Mouse (Mus musculus) adrenal gland, adult 18-20 months (tissue): ENCODE data around the gene Jtb. TPM values are rescaled to one million over a fixed set of nuclear protein-coding genes. Genes with fewer than 3 reads are reported as not detected.
A peak's percentile ranks its signal among the peaks of the same experiment; 100 is the strongest.

Experiments used
- DNase-seq, 2 experiments: peaks; one replicate each; pipeline ENCODE4 v3.0.0; 2021 to 2022; ENCODE audit warnings: low spot score in 2 of 2
- total RNA-seq, 2 experiments: library from RNA; stranded (reverse); gene quantifications; 1 replicate in 1 of 2; 2 replicates in 1 of 2; pipeline ENCODE4 v1.2.3; 2021

Gene Jtb
- total RNA-seq, 2 experiments from 2014 or later: 66.2 to 72.2 TPM

- no peak for DNase-seq
Observed at GRCm38 (mm10) chr3:90256731-90257530, 25.5 kb downstream of the Jtb start.

GRCm38 (mm10) chr3:90258521-90258920 is 27.1 kb downstream of the Jtb start:
- DNase-seq: no peak

DNA sequence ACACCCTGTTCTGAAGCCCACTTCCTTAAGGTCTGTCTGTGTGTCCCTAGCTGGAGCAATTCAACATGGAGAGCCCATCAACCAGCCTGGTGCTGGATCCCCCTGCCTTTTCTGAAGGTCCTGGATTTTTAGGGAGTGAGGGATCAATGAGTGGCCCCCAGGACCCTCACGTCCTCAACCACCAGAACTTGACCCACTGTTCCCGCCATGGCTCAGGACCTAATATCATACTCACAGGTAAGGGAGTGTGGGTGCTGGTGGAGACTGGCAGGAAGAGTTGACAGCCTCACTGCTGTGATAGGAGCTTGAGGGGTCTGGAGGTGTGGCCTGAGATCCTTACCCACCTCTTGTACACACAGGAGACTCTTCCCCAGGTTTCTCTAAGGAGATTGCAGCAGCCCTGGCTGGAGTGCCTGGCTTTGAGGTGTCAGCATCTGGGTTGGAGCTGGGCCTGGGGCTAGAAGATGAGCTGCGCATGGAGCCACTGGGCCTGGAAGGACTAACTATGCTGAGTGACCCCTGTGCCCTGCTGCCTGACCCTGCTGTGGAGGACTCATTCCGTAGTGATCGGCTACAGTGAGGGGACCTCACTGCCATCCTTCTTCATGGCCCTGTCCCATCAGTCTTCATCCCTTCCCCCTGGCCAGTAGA is 31.8 kb downstream of the Jtb start:
- DNase-seq: no peak

GRCm38 (mm10) chr3:90264687-90265033 is 33.3 kb downstream of the Jtb start:
- DNase-seq: no peak

DNA sequence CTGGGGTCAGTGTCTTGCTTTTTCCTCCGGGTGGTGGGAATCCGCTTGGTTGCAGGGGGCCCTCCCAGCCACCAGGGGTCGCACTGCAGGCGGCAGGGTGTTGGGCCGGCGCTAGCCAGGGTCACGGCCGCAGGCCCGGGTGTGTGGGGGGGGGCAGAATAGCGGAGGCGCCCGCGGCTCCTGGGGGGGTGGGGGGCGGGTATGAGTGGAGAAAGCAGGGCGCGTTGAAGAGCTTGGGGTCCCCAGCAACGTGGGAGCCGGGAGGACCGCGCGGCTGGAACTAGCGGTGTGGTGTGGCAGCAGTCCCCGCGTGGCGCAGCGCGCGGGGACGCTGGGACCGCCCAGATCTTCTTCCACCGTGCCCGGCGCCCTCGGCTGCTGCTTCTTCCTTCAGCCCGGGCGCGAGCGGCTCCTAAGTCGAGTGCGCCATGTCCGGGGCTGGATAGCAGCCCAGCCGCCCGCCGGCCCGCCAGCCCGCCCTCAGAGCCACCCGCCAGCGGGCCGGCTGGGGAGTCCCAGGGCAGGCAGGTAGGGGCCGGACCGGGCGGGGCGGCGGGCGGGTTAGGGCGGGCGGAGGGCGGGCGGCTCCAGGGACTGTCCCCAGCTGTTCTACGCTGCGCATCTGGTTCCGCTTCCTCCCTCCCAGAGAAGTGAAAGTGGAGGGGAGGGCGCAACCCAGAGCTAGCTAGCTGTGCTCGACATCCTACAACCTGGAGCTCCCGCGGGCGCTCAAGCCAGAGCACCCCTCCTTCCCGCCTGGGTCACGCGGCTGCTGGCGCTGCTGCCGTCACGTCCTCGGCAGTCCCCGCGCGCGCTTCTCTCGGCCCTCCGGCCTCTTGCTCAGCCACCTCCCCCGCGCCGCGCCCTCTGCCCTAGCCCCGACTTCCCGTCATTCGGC is 33.9 kb downstream of the Jtb start, which contains the start of gene Dennd4b:
Gene Dennd4b (plus strand): TSS at position 152 of the 898 bp plus-strand sequence.
- peak; percentile 95 for DNase-seq

DNA sequence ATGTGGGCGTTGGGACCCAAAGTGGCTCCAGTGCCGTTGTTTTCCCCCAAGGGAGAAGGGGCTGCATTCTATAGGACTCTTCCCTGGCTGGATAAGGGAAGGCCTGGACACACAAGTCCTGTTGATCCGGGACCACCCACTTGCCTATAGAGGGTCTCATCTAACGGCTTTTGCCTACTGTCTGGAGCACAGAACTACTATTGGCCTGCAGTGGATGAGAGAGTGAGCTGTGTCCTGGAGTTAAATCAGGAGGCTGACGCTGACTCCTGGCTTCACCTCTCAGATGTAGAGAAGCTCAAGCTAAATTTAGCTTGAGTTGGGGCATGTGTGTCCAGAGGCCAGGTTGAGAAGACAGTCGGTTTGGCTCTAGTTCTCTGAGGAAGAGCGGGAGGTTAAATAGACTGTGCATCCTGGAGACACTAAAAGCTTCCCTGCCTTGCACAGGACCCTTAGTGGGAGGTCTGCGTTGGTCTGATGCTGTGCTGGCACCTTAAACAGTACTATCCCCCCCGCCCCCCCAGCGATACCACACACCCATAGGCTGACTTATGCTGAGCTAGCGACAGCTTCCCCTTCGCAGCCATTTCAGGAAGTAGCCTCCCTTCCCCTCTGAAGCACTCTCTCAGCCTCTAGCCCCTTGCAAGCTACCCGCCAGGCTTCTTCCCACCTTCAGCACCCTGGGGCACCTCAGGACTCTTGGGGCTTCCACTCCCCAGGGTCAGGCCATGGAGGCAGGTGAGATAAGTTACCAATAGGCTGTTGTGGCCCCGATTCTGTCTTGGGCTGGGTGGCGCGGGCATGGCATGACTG is 34.7 kb downstream of the Jtb start:
- no peak for DNase-seq

GRCm38 (mm10) chr3:90266901-90267775 is 35.7 kb downstream of the Jtb start:
- DNase-seq: no peak

DNA sequence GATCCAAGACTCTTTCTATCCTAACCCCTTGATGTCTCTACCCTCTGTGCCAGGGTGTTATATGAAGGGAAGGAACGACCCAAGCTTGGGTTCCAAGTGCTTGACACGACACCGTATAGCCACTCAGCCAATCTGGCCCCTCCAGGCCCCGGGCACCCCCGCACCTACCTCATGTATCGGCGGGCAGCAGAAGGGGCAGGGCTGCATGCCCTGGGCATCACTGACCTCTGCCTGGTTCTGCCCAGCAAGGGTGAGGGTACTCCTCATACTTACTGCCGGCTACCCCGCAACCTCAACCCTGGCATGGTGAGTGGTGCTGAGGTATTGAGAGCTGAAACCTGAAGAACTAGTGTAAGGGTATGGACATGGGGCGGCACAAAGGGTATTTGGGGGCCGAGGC is 36.8 kb downstream of the Jtb start:
- DNase-seq: no peak

DNA sequence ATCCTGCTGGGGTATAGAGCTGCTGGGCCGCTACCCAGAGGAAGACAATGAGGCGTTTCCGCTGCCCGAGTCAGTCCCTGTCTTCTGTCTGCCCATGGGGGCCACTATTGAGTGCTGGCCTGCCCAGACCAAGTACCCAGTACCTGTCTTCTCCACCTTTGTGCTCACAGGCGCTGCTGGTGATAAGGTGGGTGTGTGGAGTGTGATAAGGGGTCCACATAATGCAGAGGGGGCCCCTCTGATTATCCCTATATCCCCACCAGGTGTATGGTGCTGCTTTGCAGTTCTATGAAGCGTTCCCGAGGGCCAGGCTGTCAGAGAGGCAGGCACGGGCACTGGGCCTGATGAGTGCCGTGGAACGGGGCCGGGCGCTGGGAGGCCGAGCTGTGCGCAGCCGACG is 37.6 kb downstream of the Jtb start:
- DNase-seq: no peak

- DNase-seq: no peak
Observed at GRCm38 (mm10) chr3:90270784-90271183, 39.4 kb downstream of the Jtb start.

DNA sequence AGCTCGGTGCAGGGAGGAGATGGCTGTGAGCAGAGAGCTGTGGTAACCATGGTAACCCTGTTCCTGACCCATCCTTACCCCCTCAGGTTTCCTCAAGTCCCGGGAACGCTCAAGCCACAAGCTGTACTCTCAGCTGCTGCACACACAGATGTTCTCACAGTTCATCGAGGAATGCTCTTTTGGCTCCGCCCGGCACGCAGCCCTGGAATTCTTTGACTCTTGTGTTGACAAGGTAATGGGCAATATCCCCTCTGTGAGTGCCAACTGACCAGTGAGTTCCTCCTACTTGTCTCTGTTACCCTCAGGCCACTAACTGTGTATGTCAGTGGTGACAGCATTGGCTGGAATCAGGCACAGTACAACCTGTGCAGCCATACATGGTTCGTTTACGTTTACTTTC is 40.8 kb downstream of the Jtb start:
- no peak for DNase-seq

DNA sequence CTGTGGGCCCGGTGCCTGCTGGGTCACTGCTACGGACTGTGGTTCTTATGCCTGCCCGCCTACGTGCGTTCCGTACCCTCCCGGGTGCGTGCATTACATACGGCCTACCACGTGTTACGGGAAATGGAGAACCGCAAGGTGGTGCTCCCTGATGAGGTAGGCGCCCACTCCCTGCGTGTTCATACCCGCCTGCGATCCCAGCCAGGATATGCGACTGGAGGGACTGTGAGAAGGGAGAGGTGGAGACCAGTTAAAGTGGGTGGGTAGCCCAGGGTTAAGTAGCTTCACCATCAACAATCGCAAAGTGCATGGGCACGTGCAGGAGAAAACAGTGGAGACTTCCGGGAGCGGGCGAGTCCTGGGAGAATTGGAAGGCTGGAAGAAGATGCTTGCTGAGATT is 42.5 kb downstream of the Jtb start:
- no peak for DNase-seq

GRCm38 (mm10) chr3:90275286-90275685 is 43.9 kb downstream of the Jtb start:
- DNase-seq: no peak

GRCm38 (mm10) chr3:90276858-90277257 is 45.5 kb downstream of the Jtb start:
- DNase-seq: no peak

GRCm38 (mm10) chr3:90277793-90278192 is 46.4 kb downstream of the Jtb start:
- no peak for DNase-seq

DNA sequence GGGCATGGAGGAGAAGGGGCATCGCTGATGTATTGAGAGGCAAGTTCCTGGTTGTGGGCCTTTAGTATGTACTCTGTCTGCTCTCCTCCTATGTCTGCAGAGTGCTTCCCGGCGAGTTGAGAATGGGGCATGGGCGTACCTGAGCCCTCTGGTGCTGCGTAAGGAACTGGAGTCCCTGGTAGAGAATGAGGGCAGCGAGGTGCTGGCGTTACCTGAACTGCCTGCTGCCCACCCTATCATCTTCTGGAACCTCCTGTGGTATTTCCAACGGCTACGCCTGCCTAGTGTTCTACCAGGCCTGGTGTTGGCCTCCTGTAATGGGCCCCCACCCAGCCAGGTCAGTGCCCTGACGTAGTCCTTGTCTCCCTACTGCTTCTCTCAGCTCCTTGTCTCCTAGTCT is 46.8 kb downstream of the Jtb start:
- no peak for DNase-seq

DNA sequence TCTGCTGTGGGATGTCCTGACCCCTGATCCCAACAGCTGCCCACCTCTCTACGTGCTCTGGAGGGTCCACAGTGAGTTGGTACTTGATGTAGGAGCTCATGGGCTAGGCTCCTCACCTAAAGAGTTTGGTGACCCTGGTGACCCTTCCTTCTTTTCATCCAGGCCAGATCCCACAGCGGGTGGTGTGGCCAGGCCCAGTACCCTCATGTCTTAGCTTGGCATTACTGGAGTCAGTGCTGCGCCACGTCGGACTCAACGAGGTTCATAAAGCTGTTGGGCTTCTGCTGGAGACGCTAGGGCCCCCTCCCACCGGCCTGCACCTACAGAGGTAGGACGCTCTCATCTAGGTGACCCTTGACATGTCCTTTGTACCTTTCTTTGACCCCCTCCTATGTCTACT is 47.8 kb downstream of the Jtb start:
- no peak for DNase-seq

- DNase-seq: no peak
Observed at GRCm38 (mm10) chr3:90279743-90280142, 48.3 kb downstream of the Jtb start.

- DNase-seq: no peak
Observed at GRCm38 (mm10) chr3:90280708-90281107, 49.3 kb downstream of the Jtb start.

DNA sequence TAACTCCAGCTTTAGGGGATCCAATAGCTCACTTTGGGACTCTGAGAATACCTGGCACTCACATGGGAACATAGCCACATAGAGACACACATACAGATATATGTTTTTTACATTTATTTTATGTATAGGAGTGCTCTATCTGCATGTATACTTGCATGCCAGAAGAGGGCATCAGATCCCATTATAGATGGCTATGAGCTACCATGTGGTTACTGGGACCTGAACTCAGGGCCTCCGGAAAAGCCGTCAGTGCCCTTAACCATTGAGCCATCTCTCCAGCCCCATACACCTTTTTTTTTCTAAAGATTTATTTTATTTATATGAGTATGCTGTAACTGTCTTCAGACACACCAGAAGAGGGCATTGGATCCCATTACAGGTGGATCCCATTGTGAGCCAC is 52.8 kb downstream of the Jtb start:
- DNase-seq: no peak
